ENCODE assay signal across 8 mouse cellular contexts in the genomic region with DNA sequence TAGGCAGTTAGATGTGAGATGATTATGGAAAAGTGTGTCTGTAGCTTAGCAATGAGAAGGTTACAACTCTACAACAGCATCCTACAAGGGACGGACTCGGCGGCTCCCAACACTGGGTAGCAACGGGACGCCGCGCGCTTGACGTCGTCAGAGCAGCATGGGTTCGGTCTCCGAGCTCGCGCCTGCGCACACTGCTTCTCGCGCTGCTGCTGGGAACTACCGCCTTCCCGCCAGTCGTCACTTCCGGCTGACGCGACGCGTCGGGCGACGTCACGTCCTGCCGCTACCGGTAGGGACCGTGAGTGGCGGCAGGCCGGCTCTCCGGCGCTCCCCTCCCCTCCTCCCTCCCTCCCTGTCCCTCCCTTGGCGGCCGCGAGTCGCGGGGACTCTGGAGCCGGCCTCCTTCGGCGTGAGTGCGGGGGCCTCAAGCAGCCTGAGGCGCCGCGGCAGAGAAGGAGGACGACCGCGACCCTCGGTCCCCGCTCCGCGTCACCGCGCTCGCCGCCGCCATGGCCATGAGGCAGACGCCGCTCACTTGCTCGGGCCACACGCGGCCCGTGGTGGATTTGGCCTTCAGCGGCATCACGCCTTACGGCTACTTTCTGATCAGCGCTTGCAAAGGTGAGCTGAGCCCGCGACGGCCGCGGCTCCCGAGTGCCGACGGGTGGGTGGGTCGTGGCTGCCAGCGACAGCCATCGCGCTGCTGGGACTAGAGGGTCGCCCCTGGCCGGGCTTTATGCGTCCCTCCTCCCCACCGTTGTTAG. TPM values are rescaled to one million over a fixed set of nuclear protein-coding genes. Genes with fewer than 3 reads are reported as not detected.
DNase-seq lines count a peak whose midpoint lies in the region; ATAC-seq and TF ChIP-seq lines count a peak whose summit lies in the region.

A gene (plus strand): TSS at position 233 of the 764 bp plus-strand sequence.

- no peak for TF ChIP-seq CTCF in midbrain, postnatal 0 days (IDR thresholded peaks at IDR 0.05)

- peak; percentile 79; the same call in 1 of the 2 replicates for TF ChIP-seq POLR2A in limb, embryonic 14.5 days (IDR thresholded peaks at IDR 0.05; ENCODE audit: borderline replicate concordance, extremely low read depth, insufficient read depth, insufficient read length)

- H3K27ac ChIP-seq in embryonic facial prominence, embryonic 14.5 days (replicated peaks; ENCODE audit: low read depth, low read length): peak within 1 kb of the TSS; percentile 86
- peak within 1 kb of the TSS; percentile 86 for H3K27ac ChIP-seq in limb, embryonic 14.5 days (replicated peaks; ENCODE audit: low read depth, low read length)
- peak within 1 kb of the TSS; percentile 85 for H3K27ac ChIP-seq in midbrain, postnatal 0 days (ENCODE audit: low read depth, low read length)

- H3K4me3 ChIP-seq in embryonic facial prominence, embryonic 14.5 days (ENCODE audit: low read depth, low read length): peak within 1 kb of the TSS; percentile 98
- peak within 1 kb of the TSS; percentile 71 for H3K4me3 ChIP-seq in limb, embryonic 14.5 days (replicated peaks; ENCODE audit: low read length)
- H3K4me3 ChIP-seq in midbrain, postnatal 0 days (ENCODE audit: low read depth, low read length): peak within 1 kb of the TSS; percentile 66

- ATAC-seq in embryonic facial prominence, embryonic 14.5 days (ENCODE audit: low read depth): peak; percentile 99
- ATAC-seq in limb, embryonic 14.5 days (ENCODE audit: low FRiP score, low read depth): peak; percentile 99
- ATAC-seq in midbrain, postnatal 0 days (ENCODE audit: low FRiP score): peak; percentile 99

- H3K9me3 ChIP-seq in embryonic facial prominence, embryonic 14.5 days (ENCODE audit: control insufficient read depth, low read length): no peaks in the 10 kb centered on the region
- H3K9me3 ChIP-seq in limb, embryonic 14.5 days (ENCODE audit: control insufficient read depth, low read length): no peaks in the 10 kb centered on the region
- no peaks in the 10 kb centered on the region for H3K9me3 ChIP-seq in midbrain, postnatal 0 days (ENCODE audit: low read length)

- under 1% methylated on average over 32 of the region's 86 CpGs for WGBS in embryonic facial prominence, embryonic 14.5 days
- WGBS in limb, embryonic 14.5 days: under 1% methylated on average over 57 of the region's 86 CpGs
- WGBS in midbrain, postnatal 0 days: under 1% methylated on average over 71 of the region's 86 CpGs

- peaks cover 14% of the 10 kb centered on the region for H3K4me1 ChIP-seq in embryonic facial prominence, embryonic 14.5 days (ENCODE audit: control insufficient read depth, insufficient read depth, low read length)
- H3K4me1 ChIP-seq in limb, embryonic 14.5 days (ENCODE audit: control insufficient read depth, insufficient read depth, low read length): peaks cover 13% of the 10 kb centered on the region
- peaks cover 5% of the 10 kb centered on the region; the same call in 1 of the 2 replicates for H3K4me1 ChIP-seq in midbrain, postnatal 0 days (ENCODE audit: insufficient read depth, low read length)

- peaks cover 29% of the 10 kb centered on the region for H3K36me3 ChIP-seq in embryonic facial prominence, embryonic 14.5 days (ENCODE audit: control insufficient read depth, insufficient read depth, low read length)
- H3K36me3 ChIP-seq in limb, embryonic 14.5 days (ENCODE audit: control insufficient read depth, insufficient read depth, low read length): peaks cover 21% of the 10 kb centered on the region
- peaks cover 10% of the 10 kb centered on the region for H3K36me3 ChIP-seq in midbrain, postnatal 0 days (ENCODE audit: insufficient read depth, low read length)

- H3K27me3 ChIP-seq in embryonic facial prominence, embryonic 14.5 days (replicated peaks; ENCODE audit: control insufficient read depth, insufficient read depth, low read length): no peaks in the 10 kb centered on the region
- no peaks in the 10 kb centered on the region for H3K27me3 ChIP-seq in limb, embryonic 14.5 days (ENCODE audit: control insufficient read depth, insufficient read depth, low read length)
- no peaks in the 10 kb centered on the region for H3K27me3 ChIP-seq in midbrain, postnatal 0 days (ENCODE audit: insufficient read depth, low read length)

- peak within 1 kb of the TSS; percentile 86 for H3K4me2 ChIP-seq in embryonic facial prominence, embryonic 14.5 days (ENCODE audit: low read depth, low read length)
- H3K4me2 ChIP-seq in limb, embryonic 14.5 days (replicated peaks; ENCODE audit: low read depth, low read length, severe bottlenecking): peak within 1 kb of the TSS; percentile 91
- H3K4me2 ChIP-seq in midbrain, postnatal 0 days (ENCODE audit: low read depth, low read length, poor library complexity, severe bottlenecking): peak within 1 kb of the TSS; percentile 66

- DNase-seq in 3T3-L1 (ENCODE audit: low read depth, low spot score): peak; percentile 98
- peak; percentile 70 to 77 for DNase-seq in adrenal gland, postnatal 4 days (ENCODE audit: low spot score in 2 of 2)
- peak; percentile 98 for DNase-seq in embryonic facial prominence, embryonic 14.5 days (ENCODE audit: low spot score)
- DNase-seq in heart, adult 8-10 months (ENCODE audit: low spot score): peak; percentile 88
- DNase-seq in kidney, adult 9 months: peak; percentile 93
- DNase-seq in limb, embryonic 14.5 days (ENCODE audit: low spot score): peak; percentile 97
- DNase-seq in midbrain, postnatal 0 days (ENCODE audit: low spot score): peak; percentile 99
- peak; percentile 84 to 89 for DNase-seq in spleen, postnatal 14 days (ENCODE audit: low spot score in 2 of 2)

- peak within 1 kb of the TSS; percentile 90 for H3K9ac ChIP-seq in embryonic facial prominence, embryonic 14.5 days (ENCODE audit: low read depth, low read length)
- H3K9ac ChIP-seq in limb, embryonic 14.5 days (ENCODE audit: low read depth, low read length, severe bottlenecking): peak within 1 kb of the TSS; percentile 95
- peak within 1 kb of the TSS; percentile 89 for H3K9ac ChIP-seq in midbrain, postnatal 0 days (replicated peaks; ENCODE audit: low read length, poor library complexity, severe bottlenecking)

RNA-seq across cellular contexts. Expression of the gene that starts here (rescaled TPM):
- total RNA-seq in adrenal gland, postnatal 4 days (2021): 100 to 1,000 TPM; 125 to 126 TPM
- 161 and 176 TPM in 2 replicates for polyA plus RNA-seq in embryonic facial prominence, embryonic 14.5 days (2014; fragmentation: Nextera tagmentation; extraction: Ambion mirVana)
- 10 to 100 TPM; 80.2 to 90.5 (median 84.3) TPM for total RNA-seq in heart, adult 8-10 months (2022)
- 53.2 and 62.7 TPM in 2 replicates for polyA plus RNA-seq in limb, embryonic 14.5 days (2012; rRNA removed)
- polyA plus RNA-seq in limb, embryonic 14.5 days (2014; fragmentation: Nextera tagmentation; extraction: Ambion mirVana): 159 and 160 TPM in 2 replicates
- 80.9 and 105 TPM in 2 replicates for total RNA-seq in midbrain, postnatal 0 days (2014; rRNA removed)
- polyA plus RNA-seq in midbrain, postnatal 0 days (2015; fragmentation: Nextera tagmentation; extraction: Ambion mirVana): 164 and 166 TPM in 2 replicates

Comparison
In these comparisons a context has a peak if more than half of its experiments do, and no peak if none do; other contexts are left out.
1. Peak in every context shown above with its lines: DNase-seq, ATAC-seq, H3K4me3 ChIP-seq and H3K27ac ChIP-seq.